Mouse (Mus musculus) adrenal gland, adult (tissue): ENCODE data around the gene Ripk3.

Source experiments
- DNase-seq, 2 experiments: peaks; one replicate each; pipeline ENCODE4 v3.0.0; 2022 to 2023; ENCODE audit warnings: low spot score in 1 of 2; ENCODE audit not compliant: inconsistent age in 2 of 2

Ripk3 gene

DNA sequence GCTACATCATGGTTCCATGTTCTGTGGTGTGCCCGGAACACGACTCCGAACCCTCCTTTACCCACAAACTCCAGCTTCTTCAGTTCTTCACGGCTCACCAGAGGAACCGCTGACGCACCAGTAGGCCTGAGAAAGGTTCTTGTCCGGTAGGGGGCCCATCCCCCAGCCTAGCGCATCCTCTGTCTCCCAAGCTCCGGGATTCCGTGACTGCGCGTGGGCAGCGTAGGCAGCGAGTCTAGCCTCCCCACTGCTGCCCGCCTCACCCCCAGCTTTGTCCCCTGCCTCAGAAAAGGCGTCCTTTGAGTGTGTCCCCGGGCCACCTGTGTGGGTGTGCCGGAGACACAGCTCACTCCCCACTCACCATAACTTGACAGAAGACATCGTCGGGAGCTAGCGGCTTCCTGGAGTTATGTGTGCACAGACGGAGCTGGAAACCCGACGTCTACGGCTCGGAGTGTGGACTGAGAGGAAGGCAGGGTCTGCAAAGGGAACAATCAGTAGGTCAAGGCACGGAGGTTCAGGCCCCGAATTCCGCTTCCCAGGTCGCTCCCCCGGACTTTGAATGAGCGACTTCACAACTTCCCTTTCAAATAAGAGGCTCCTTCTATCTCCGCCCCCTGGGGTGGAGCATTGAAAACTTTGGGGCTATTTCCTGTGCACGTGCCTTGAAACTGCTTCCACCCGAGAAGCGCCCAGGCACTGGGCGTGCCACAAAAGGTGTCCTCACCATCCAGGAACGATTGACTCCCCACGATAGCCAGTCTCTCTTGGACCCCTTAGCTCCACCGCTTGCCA lies at the start of gene Ripk3:
Gene Ripk3 (minus strand): TSS at position 610 of the 795 bp plus-strand sequence.
- peak in 1 of 2 experiments; percentile 78 for DNase-seq

DNA sequence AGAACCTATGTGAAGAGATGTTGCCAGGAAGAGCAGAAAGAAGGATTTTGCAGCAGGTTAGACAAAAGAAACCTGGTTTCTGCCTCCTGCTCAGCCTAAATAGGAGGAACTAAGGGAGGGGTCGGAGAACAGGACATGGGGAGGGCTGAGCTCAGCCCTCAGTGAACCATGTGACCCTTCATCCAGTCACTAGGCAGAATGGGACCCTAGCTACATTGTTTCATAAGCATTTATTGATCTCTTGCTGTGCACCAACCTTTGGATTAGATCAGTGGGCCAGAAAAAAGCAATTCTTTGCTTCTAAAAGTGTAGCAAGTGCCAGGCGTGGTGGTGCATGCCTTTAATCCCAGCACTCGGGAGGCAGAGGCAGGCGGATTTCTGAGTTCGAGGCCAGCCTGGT lies 49.6 kb upstream of the Ripk3 start:
- DNase-seq: no peak

DNA sequence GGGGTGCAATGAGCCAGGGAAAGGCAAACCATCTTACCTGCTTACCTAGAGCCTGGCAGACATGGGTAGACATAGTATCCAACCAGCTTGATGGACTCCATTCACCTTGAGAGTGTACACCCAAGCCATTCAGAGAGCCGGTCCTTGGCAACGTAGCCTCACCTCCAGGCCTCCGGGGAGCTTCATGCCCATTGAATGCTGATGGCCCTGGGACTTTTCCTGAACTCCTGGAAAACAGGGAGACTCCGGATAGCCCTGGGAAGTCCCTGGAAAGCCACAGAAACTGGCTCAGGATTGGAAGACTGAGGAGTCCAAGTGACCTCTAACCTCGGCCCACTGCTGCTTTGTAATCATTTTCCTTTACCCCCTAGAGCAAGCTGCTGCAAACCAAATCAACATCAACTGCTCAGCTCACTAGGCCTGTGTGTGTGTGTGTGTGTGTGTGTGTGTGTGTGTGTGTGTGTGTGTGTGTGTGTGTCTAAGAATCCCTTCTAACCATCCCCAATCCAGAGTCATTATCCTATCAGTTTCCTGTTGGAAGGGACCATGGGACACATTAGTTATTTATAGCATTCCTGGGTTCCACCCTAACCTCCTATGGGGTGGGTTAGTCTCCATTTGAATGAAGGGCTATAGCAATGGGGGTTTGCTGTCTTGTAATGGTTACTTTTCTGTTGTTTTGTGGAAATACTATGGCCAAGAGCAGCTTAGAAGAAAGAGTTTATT lies 46.3 kb upstream of the Ripk3 start:
- DNase-seq: no peak

DNA sequence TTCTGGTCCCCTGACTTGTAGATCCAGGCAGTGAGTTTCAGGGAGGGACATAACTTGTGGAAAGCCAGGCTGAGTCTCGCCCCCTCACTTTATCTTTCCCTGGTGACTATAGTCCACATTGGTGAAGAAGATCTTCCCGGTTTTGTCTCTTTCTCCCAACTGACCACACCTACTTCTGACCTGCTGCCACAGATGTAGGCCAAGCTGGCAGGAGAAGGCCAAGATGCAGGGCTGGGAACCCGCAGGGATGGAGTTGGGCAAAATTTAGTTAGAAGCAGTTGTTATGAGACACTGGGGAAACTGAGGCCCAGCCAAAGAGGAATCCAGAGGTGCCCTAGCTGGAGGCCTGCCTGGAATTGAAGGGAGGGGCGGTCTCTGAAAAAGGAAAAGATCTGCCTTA lies 44.5 kb upstream of the Ripk3 start:
- DNase-seq: no peak

DNA sequence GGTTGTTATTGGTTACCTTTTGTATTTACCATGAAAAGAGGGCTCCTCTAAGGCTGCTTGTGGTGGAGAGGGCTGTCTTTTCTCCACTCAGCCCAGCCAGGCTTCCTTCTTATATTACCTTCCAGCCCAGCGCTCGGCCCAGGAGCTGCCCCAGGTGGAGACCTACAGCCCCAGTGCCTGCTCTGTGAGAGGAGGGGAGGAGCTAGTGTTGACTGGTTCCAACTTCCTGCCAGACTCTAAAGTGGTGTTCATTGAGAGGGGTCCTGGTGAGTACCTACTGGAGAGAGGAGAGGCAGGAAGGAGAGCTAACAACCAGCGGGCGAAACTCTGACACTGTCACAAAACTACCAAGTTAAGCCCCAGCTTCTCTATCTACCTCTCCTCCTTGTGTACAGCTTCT lies 41.7 kb upstream of the Ripk3 start:
- DNase-seq: peak in 1 of 2 experiments; percentile 2

DNA sequence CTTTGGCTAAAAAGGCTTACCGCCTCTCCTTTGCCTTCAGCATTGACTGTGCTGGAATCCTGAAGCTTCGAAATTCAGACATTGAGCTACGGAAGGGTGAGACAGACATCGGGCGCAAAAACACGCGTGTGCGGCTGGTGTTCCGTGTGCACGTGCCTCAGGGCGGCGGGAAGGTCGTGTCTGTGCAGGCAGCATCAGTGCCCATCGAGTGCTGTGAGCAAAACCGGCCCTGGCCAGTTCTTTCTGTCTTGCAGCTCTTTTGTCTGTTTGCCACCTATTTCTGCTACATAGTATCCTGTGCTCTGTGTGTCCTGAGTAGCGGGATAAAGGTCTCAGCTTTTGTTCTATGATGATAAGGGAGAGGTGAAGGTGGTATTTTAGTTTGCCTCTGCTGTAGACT lies 41.2 kb upstream of the Ripk3 start:
- DNase-seq: no peak

DNA sequence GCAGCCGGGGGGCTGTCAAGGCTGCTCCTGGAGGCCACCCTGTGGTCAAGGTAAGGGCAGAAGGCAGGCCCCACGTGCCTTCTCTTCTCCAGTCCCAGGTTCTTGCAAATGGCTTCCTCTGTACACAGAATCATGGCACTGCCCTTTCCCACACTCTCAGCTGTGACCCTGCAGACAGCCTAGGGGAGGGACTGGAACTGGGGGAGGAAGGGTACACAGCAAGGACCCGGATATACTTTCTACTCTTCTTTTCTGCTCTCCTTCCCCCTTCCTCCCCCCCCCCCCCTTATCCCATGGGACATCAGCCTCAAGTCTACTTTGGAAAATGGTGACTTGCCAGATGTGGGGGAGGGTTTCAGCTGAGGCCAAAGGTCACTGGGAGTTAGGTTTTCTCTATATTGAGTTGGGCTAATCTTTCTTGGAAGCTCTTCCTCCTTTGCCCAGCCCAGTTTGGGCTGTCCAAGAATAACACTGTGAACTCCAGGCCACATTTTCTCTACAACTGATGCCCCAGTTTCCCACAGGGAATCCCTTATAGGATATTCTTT lies 40.1 kb upstream of the Ripk3 start:
- DNase-seq: peak; percentile 14 to 65

DNA sequence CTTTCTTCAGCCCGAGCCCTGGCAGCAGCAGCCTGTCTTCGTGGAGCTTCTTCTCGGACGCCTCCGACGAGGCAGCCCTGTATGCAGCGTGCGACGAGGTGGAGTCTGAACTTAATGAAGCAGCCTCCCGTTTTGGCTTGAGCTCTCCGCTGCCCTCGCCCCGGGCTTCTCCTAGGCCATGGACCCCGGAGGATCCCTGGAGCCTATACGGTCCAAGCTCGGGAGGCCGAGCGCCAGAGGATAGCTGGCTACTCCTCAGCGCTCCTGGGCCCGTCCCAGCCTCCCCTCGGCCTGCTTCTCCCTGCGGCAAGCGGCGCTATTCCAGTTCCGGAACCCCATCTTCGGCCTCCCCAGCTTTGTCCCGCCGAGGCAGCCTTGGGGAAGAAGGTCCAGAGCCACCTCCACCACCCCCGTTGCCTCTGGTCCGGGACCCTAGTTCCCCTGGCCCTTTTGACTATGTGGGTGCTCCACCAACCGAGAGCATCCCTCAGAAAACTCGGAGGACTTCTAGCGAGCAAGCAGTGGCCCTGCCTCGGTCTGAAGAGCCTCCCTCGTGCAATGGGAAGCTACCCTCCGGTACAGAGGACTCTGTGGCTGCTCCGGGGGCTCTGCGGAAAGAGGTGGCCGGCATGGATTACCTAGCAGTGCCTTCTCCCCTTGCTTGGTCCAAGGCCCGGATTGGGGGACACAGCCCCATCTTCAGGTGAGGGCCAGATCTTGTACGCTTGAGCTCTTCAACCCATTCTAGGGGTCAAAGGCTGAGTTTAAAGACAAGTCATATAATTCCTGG lies 38.1 kb upstream of the Ripk3 start:
- DNase-seq: peak in 1 of 2 experiments; percentile 49

DNA sequence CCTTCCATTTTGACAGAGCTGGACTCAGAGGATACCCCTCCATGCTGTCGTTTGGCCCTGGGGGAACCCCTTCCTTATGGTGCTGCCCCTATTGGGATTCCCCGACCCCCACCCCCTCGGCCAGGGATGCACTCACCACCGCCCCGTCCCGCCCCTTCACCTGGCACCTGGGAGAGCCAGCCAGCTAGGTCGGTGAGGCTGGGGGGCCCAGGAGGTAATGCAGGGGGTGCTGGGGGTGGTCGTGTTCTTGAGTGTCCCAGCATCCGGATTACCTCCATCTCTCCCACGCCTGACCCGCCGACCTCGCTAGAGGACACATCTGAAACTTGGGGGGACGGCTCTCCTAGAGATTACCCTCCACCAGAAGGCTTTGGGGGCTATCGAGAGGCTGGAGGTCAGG lies 37.5 kb upstream of the Ripk3 start:
- no peak for DNase-seq

DNA sequence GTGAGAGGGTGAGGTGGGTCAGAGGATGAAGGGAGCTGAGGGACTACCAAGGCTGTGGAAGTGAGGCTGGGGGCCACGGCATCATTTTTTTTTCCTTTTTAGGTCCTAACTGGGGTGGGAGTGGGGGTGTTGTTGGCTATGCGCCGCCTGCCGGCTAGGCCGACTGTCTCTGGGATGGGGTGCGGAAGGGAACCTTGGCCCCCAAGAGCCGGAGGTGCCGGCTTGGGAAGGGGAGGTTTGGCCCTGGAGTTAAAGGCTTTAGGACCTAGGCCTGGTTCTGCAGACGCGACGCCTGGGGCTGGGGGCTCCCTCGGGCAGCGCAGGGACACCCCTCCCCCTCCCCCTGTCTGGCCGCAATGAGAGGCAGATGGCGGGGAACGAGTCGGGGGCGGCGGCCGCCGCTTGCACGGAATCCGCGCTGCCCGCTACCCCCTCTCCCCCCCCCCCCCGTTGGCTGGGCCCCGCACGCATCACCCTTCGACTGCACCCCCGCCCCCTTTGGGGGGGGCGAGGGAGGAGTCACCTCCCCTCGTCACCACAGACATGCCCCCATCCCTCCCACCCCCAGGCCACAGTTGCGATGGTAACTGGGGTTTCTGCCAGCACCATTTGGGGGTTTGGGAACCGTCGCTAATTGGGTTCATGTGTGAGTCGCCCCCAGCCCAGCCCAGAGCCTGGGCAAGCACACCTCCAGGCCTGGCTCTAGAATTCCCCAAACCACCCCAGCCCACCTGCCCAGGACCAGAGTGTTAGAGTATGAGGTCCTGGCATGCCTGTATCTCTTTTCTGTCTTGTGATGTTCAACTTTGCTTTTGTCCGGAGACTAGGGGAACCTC lies 36.8 kb upstream of the Ripk3 start:
- peak; percentile 35 to 52 for DNase-seq

DNA sequence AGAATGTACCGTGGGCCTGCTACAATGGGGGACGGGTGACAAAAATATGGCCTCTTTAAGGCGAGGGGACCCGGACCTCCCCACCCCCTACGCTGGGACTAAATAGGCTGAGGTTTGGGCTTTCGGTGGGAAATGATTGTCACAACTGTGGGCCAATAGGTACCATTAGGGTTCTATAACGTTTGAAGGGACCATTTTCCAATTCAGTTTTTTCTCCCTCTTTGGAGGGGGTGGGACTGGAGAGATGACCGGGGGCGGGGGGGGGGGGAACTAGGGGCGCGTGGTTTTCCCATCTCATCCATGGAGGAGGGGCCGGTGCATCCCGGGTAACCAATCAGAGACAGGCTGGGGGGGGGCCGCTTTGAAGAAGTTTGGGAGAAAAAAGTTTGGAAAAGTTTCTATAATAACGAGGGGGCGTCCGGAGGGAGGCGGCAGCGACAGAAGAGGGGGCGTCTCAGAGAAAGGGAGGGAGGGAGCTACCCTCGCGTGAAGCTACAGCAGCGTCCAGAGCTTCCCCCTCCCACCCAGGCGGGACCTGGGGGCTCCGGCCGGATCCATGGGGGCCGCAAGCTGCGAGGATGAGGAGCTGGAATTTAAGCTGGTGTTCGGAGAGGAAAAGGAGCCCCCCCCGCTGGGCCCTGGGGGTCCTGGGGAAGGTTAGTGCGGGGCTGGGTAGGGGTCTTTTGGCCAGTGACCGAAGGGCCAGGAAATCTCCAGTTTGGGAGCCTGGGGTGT lies 36.0 kb upstream of the Ripk3 start:
- DNase-seq: peak; percentile 46 to 76

DNA sequence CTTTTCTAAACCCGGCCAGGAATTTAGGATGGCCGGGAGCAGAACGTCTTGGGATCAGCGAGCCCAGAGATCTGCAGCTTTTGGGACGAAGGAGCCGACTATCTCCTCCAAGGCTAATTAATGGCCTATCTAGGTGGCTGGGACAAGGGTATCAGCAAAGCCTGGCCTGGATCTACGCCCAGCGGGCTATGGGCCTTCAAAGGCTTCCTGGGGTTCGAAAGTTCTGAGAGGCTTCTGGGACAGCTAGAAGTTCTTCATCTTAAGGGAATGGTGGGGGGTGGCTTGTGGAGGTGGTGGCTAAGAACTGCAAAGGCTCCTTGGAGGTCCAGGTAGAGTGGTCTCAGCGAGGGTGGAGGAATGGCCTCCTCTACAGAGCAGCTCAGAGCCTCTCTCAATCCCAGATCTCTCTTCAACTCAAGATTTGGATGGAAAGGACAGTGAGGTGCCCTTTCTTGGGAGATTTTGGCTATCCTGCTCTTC lies 35.4 kb upstream of the Ripk3 start:
- DNase-seq: peak in 1 of 2 experiments; percentile 83

DNA sequence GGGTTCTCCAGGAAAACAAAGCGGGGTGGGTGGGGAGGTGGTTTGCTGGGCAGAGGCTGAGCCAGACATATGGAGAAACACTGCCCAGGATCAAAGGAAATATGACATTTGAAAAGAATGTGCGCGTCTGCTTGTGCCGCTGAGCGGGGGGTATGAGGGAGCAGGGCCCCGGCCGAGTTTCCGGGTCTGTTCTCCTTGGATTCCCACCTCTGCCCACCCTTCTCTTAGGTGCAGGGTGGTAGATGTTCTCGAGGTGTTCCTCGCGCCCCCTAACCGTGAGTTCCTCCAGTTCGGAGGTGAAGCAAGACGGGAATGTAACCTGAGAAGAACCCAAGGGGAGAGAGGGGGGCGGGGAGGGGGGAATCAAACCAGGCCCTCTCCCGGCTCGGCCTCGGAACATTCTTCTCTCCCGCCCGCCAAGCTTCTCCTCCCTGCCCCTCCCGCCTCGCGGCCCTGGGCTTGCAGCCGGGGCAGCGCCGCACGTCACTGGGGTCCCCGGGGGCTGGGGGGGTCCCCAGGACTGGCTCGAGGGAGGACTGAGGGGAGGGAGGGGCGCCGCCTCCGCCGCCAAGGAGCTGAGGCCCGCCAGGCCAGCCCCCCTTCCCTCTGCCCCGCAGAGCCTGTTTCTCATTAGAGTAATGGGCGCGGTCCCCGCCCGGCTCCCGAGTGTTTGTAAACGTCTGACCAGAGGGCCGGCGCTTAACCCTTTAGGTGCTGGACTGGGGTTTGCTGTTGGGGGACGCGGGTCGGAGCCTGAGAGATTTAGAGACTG lies 34.5 kb upstream of the Ripk3 start, which contains the start of gene Nfatc4:
Gene Nfatc4 (plus strand): TSS at position 154 of the 772 bp plus-strand sequence.
- peak; percentile 81 to 92 for DNase-seq

DNA sequence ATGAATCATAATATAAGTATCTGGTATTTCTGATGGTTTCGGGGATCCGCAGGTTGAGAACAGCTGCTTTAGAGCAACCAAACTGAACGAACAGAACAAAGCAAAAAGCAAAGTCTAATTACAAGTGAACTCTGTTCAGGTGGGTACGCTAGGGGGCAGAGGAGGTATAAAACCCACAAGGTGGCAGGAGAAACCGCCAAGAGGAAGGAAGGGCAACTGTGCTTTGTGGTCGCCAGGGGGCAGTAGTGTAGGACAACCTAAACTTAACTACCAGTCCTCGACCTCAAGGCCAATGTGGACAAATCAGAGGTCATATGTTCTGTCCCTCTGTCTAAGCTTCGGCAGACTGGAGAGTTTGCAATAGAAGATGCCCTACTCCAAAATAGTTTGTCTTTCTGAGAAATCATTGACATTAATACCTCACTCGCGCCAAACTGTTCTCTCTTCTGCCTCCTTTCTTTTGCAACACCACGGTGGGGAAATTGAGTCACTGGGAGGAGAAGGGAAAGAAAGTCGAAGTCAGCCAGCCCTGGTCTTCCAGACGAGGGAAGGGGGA lies 33.8 kb upstream of the Ripk3 start:
- peak; percentile 84 to 93 for DNase-seq

DNA sequence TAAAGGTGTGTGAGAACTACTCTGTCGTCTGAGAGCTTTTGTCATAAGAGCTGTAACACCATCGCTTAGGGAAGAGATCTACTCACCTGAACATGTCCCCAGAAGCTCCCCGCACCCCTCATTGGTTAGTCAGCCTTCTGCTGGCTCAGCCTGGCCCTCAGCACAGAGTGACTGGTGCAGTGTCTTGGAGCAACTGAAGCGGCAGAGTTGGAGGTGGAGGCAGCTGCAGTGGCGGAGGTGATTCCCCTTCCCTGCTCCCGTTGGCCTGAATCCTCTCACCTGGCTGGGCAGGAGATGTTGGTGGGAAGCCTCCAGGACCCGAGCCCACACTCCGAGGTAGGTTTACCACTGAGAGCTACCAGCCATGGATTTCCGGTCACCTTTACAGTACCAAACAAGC lies 31.9 kb upstream of the Ripk3 start:
- DNase-seq: peak in 1 of 2 experiments; percentile 19

DNA sequence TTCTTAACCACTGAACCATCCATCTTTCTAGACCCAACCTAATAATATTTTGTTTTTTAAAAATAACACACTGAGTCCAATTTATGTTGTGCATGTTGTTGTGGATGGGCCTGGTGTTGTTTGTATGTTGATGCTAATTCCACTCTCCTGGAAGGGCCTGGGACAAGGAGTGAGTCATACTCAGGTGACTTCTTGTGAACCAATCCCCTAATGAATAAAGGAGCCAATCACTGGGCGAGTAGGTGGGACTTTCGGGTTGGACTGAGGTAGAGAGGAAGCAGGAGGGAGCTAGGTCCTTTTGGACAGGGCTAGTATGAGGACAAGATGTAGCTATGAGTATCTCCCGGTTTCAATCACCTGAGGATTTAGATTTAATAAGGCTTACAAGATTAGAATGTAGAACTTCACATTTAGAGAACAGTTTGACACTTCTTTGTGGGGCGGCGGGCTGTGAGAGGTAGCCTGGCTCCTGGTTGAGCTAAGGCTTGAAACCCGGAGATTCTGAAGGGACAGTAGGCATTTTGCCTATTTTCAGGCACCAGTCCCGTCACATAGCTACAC lies 31.3 kb upstream of the Ripk3 start:
- DNase-seq: peak in 1 of 2 experiments; percentile 26

DNA sequence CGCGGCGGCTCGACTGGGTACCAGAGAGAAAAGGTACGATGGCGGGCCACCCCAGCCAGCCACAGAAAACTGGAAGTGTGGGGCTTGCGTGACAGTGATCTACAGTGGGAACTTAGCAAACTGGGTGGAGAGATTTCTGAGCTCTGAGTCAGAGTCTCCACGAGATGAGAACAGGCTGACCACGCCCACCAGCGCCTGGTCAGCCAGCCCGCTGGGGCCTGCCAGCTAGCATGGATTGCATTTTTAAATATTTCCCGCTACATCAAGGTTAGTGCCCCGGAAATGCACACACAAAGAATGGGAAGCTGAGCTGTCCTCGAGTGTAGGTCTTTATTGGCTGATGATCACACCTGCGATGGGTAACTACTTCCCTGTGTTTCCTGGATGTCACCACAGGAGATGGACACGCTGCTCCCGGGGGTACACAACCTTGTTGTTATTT lies 26.7 kb upstream of the Ripk3 start:
- DNase-seq: peak; percentile 88 to 93

DNA sequence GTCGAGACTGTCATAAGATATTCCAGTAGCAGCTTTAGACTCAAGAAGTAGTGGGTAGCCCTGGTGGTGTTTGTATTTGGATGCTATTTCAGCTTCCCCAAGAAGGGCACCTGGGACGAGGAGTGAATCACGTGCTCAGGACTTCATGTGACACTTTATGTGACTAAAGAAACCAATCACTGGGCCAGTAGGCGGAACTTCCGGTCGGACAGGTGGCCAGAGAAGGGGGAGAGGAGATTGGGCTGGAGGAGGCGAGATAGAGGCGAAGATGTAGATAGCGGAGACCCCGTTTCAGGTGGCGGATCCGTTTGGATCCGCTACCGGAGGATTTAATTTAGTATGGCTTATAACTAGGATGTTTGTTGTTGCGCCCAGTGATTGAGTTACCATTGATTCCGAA lies 26.2 kb upstream of the Ripk3 start:
- peak; percentile 79 to 90 for DNase-seq
